Mouse (Mus musculus) heart, embryonic 16.5 days (tissue): ENCODE measurements around the gene Ppp1r12b. TPM values are rescaled to one million over a fixed set of nuclear protein-coding genes. Genes with fewer than 3 reads are reported as not detected.

ENCODE experiments used
- microRNA-seq: library from miRNA; unstranded; fragments of <30 nt; microRNA quantifications from one replicate; pipeline ENCODE4, GENCODE M21; 2017
- polyA plus RNA-seq: library from polyadenylated mRNA; unstranded; fragments of >200 nt; fragmentation: Nextera tagmentation; extraction: Ambion mirVana; gene quantifications from 2 replicates; pipeline ENCODE4 v1.2.1, GENCODE M21; 2015

The Ppp1r12b gene
- polyA plus RNA-seq, 1 experiment from 2014 or later, result 24.2 TPM

Small RNA genes within 50 kb of the gene (microRNA-seq; reads per million reads assigned to microRNA genes)
- gene Gm22232, result not detected

Other genes starting within 250 kb of the Ppp1r12b start
- gene Ube2t, start 6.6 kb upstream of the Ppp1r12b start, polyA plus RNA-seq, result 49.7 and 54.6 TPM in 2 replicates
- gene Lgr6, start 149.3 kb upstream of the Ppp1r12b start, polyA plus RNA-seq, result 2.5 and 4.6 TPM in 2 replicates
- 7.3 and 20.5 TPM in 2 replicates for gene Ptpn7, start 176.8 kb upstream of the Ppp1r12b start, polyA plus RNA-seq
- 40.2 and 43.9 TPM in 2 replicates for gene Arl8a, start 190.9 kb upstream of the Ppp1r12b start, polyA plus RNA-seq
- not detected in 2 replicates for gene Gpr37l1, start 211.7 kb upstream of the Ppp1r12b start, polyA plus RNA-seq